Mouse (Mus musculus): ENCODE data around the gene Crnn.

Gene Crnn

GRCm38 (mm10) chr3:93144510-93145051 is at the start of gene Crnn:
TSS of gene Crnn (plus strand) at chr3:93144787.
- DNase-seq (ENCODE audit: low read depth, low spot score), result no peak

- no peak for DNase-seq (ENCODE audit: low read depth, low spot score)
Measured at GRCm38 (mm10) chr3:93096447-93096846, 48.1 kb upstream of the Crnn start.

- peak; percentile 26 for DNase-seq (ENCODE audit: low read depth, low spot score)
Measured at GRCm38 (mm10) chr3:93111668-93112067, 32.9 kb upstream of the Crnn start.

GRCm38 (mm10) chr3:93114481-93114880 is 30.1 kb upstream of the Crnn start:
- DNase-seq (ENCODE audit: low read depth, low spot score), result peak; percentile 62

- no peak for DNase-seq (ENCODE audit: low read depth, low spot score)
Measured at GRCm38 (mm10) chr3:93119101-93119500, 25.5 kb upstream of the Crnn start.

- DNase-seq (ENCODE audit: low read depth, low spot score), result peak; percentile 6
Measured at GRCm38 (mm10) chr3:93128052-93128451, 16.5 kb upstream of the Crnn start.

- DNase-seq (ENCODE audit: low read depth, low spot score), result no peak
Measured at GRCm38 (mm10) chr3:93129076-93129475, 15.5 kb upstream of the Crnn start.

GRCm38 (mm10) chr3:93130460-93130859 is 14.1 kb upstream of the Crnn start:
- peak; percentile 69 for DNase-seq (ENCODE audit: low read depth, low spot score)

- no peak for DNase-seq (ENCODE audit: low read depth, low spot score)
Measured at GRCm38 (mm10) chr3:93162502-93162901, 17.9 kb downstream of the Crnn start.

- DNase-seq (ENCODE audit: low read depth, low spot score), result peak; percentile 3
Measured at GRCm38 (mm10) chr3:93162996-93163592, 18.5 kb downstream of the Crnn start.

- DNase-seq (ENCODE audit: low read depth, low spot score), result peak; percentile 27
Measured at GRCm38 (mm10) chr3:93180856-93181255, 36.3 kb downstream of the Crnn start.

GRCm38 (mm10) chr3:93196978-93197377 is 52.4 kb downstream of the Crnn start, which contains the start of gene Flg2:
TSS of gene Flg2 (plus strand) at chr3:93197278.
- no peak for DNase-seq (ENCODE audit: low read depth, low spot score)
